Mouse (Mus musculus): ENCODE measurements at regions not wholly inside any gene's neighbourhood (a gene's known extent, or its start where the extent isn't known, plus 50 kb on each side); places are given as distances from the start of the nearest gene placed in this dataset.

DNA sequence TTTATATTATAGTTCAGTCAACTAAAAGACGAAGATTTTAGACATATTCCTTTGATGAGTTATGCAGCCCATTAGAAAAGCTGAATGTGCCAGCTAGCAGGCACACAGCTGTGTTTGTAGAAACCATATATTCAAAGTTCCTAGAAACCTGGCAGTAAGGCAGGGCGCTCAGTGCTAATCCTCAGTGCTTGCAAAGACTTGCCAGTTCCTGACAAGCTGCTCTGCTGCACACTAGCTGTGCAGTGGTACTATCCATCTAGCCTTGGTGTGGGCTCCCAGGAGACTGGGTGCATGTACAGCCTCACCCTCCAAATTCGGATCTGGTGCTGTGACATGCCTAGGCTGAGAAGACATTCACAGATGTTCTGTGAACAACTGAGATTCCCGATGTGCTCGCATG is 63.5 kb upstream of the Arhgap24 start:
- DNase-seq (ENCODE audit: low spot score), result no peak
- no peak overlapping the region for H3K27ac ChIP-seq
- H3K4me1 ChIP-seq (replicated peaks; ENCODE audit: insufficient read depth, low read length), result no peaks in the 10 kb centered on the region
- 70% methylated on average over 5 of the region's 5 CpGs for WGBS
- no peak for ATAC-seq (replicated peaks; ENCODE audit: low FRiP score, low read depth)
- no peak overlapping the region for H3K4me3 ChIP-seq (replicated peaks; ENCODE audit: low read depth, low read length)
- H3K9ac ChIP-seq (ENCODE audit: low read depth, low read length), result no peak overlapping the region
- TF ChIP-seq CTCF (IDR thresholded peaks at IDR 0.05; ENCODE audit: low read depth), result no peak
- H3K4me2 ChIP-seq (ENCODE audit: low read length), result no peak overlapping the region
- no peaks in the 10 kb centered on the region for H3K36me3 ChIP-seq (ENCODE audit: insufficient read depth, low read length)
- no peaks in the 10 kb centered on the region for H3K27me3 ChIP-seq (ENCODE audit: insufficient read depth, low read length)
- H3K9me3 ChIP-seq (replicated peaks; ENCODE audit: low read length), result no peaks in the 10 kb centered on the region

DNA sequence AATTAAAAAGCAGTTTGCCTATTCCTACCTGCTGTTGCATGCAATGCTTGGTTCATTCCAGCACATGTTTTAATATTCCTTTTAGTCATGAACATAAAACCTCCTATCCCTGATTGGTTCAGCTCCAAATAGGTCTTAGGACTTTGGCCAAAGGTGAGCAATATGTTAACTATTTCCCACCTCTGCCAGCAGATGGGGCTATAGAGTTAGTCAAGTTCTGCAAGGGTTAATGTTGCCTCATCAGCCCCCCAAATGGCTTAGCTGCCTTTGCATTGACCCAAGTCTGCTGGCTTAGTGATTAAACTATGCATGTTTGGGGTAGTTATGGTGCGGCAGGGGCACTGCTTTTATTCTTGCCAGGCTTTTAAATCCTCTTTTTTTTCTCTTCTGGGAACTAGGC is 62.1 kb upstream of the Arhgap24 start:
- Histone ChIP-seq H3K27me3 (ENCODE audit: insufficient read depth, low read length) (no peaks in the 10 kb centered on the region), H3K27ac (no peak overlapping the region), H3K9ac (ENCODE audit: low read depth, low read length) (no peak overlapping the region), H3K9me3 (replicated peaks; ENCODE audit: low read length) (no peaks in the 10 kb centered on the region), H3K36me3 (ENCODE audit: insufficient read depth, low read length) (no peaks in the 10 kb centered on the region), H3K4me3 (replicated peaks; ENCODE audit: low read depth, low read length) (no peak overlapping the region), H3K4me1 (replicated peaks; ENCODE audit: insufficient read depth, low read length) (no peaks in the 10 kb centered on the region), H3K4me2 (ENCODE audit: low read length) (no peak overlapping the region)
- peak; percentile 43 for DNase-seq (ENCODE audit: low spot score)
- no peak for ATAC-seq (replicated peaks; ENCODE audit: low FRiP score, low read depth)
- WGBS, result 29% methylated on average over 1 of the region's 1 CpGs
- TF ChIP-seq CTCF (IDR thresholded peaks at IDR 0.05; ENCODE audit: low read depth), result peak; percentile 68

DNA sequence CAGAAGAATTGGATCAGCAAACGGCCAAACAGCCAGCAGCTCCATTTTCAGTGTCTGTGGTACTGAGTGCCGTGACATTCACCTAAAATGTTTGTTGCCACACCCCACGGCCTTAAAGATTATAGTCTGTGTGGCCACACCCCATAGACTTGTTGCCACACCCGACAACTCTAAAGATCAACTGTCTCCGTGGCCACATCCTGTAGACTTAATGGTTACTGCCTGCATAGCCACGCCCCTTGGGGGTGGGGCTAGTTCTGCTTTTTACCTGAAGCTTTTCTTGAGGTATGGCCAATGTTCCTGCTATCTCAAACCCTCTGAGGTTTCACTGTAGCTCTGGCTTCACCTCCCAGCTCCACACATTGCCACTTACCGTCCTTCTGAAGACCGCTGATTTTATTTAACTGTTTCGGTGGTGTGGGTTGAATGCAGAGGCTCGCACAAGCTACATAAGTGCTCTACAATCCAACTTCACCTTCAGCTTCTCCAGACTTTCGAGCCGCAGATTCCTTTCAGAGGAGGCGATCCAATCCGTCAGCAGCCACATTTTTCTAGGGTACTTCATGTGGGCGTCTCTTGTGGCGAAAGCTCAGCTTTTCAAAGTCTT is 56.5 kb upstream of the Arhgap24 start:
- H3K36me3 ChIP-seq (ENCODE audit: insufficient read depth, low read length), result no peaks in the 10 kb centered on the region
- no peak for ATAC-seq (replicated peaks; ENCODE audit: low FRiP score, low read depth)
- H3K27ac ChIP-seq, result no peak overlapping the region
- WGBS, result 90% methylated on average over 16 of the region's 16 CpGs
- TF ChIP-seq CTCF (IDR thresholded peaks at IDR 0.05; ENCODE audit: low read depth), result no peak
- H3K27me3 ChIP-seq (ENCODE audit: insufficient read depth, low read length), result no peaks in the 10 kb centered on the region
- H3K9ac ChIP-seq (ENCODE audit: low read depth, low read length), result no peak overlapping the region
- H3K4me2 ChIP-seq (ENCODE audit: low read length), result no peak overlapping the region
- no peak overlapping the region for H3K4me3 ChIP-seq (replicated peaks; ENCODE audit: low read depth, low read length)
- no peaks in the 10 kb centered on the region for H3K9me3 ChIP-seq (replicated peaks; ENCODE audit: low read length)
- no peak for DNase-seq (ENCODE audit: low spot score)
- H3K4me1 ChIP-seq (replicated peaks; ENCODE audit: insufficient read depth, low read length), result no peaks in the 10 kb centered on the region

DNA sequence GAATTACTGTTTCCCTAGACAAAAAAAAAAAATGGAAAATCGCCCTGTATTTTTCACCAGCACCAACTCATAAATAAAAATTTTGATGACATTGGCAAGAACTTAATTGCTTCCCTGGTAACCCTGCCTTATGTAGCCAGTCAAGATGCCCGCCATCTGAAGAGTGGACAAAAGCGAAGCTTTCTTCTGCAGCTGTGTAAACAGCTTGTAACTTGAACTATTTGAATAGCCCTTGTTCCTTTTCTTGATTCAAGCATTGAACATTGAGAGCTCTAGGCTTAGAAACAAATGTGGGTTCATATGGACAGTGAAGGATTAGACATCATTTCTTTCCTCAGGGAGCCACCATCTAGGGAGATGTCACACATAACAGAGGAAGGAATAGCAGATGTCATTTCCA is 52.9 kb upstream of the Arhgap24 start:
- no peaks in the 10 kb centered on the region for H3K4me1 ChIP-seq (replicated peaks; ENCODE audit: insufficient read depth, low read length)
- H3K27me3 ChIP-seq (ENCODE audit: insufficient read depth, low read length), result no peaks in the 10 kb centered on the region
- H3K9me3 ChIP-seq (replicated peaks; ENCODE audit: low read length), result no peaks in the 10 kb centered on the region
- no peaks in the 10 kb centered on the region for H3K36me3 ChIP-seq (ENCODE audit: insufficient read depth, low read length)
- no peak overlapping the region for H3K9ac ChIP-seq (ENCODE audit: low read depth, low read length)
- no peak for ATAC-seq (replicated peaks; ENCODE audit: low FRiP score, low read depth)
- no peak overlapping the region for H3K4me3 ChIP-seq (replicated peaks; ENCODE audit: low read depth, low read length)
- H3K4me2 ChIP-seq (ENCODE audit: low read length), result no peak overlapping the region
- no peak for DNase-seq (ENCODE audit: low spot score)
- TF ChIP-seq CTCF (IDR thresholded peaks at IDR 0.05; ENCODE audit: low read depth), result no peak
- no peak overlapping the region for H3K27ac ChIP-seq
- 44% methylated on average over 3 of the region's 3 CpGs for WGBS

Measured in kidney, postnatal 0 days (tissue).